Comparison of ENCODE assay signal across 1 mouse cellular context in the genomic region with DNA sequence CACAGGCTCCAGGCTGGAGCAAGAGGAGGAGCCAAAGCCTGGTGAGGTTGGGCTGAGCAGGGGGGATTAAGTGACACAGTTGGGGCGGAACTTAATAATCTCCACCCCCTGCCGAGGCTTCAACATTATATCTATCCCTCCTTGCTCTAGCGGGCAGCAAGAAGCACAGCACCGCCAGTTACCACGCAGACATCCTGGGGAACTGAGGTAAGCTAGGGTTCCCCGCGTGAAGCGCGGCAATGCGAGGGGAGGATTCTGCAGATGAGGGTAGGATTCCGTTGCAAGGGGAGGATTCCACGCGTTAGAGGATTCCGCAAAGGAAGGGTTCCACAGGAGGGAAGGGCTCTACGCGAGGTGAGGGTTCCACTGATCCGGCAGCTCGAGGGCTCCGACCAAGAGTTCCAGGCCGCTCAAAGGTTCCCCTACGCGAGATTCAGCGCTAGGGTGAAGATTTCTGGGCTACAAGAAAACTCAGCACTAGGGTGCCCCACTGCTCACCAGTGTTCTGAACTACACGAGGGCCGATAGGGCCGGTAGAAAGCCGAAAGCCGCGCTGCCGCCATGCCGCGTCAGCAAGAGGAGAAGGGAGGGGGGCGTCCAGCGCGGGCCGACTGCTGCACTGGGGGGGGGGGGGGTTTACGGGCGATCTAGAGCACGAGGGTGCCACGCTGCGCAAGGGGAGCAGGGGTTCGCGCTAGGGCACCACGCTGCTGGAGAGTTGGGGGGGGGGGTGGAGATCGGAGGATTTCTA.
TF ChIP-seq lines count a peak whose summit lies in the region.

No protein-coding gene starts in this region.

TF ChIP-seq in CH12.LX, 34 proteins besides CTCF, POLR2A, EP300 and RAD21 (continued from another document):
- 0 out of 2 replicates have a peak, but pooled peaks have one; percentile 35 for TF ChIP-seq SIN3A (IDR thresholded peaks at IDR 0.05; ENCODE audit: low read length)
- no peak for TF ChIP-seq SMC3 (IDR thresholded peaks at IDR 0.05; ENCODE audit: low read depth, low read length)
- peak; percentile 26; the same call in 1 of the 2 replicates for TF ChIP-seq MXI1 (IDR thresholded peaks at IDR 0.05; ENCODE audit: low read depth, low read length)
- TF ChIP-seq MAFK (IDR thresholded peaks at IDR 0.05; ENCODE audit: insufficient replicate concordance, low read length), result no peak
- no peak for TF ChIP-seq JUN (IDR thresholded peaks at IDR 0.05; ENCODE audit: insufficient read depth, low read depth, low read length)
- no peak for TF ChIP-seq KAT2A (IDR thresholded peaks at IDR 0.05; ENCODE audit: insufficient replicate concordance, low read length)
- TF ChIP-seq TBP (conservative IDR thresholded peaks at IDR 0.05; ENCODE audit: low read depth, low read length), result peak; percentile 90
- peak; percentile 11; the same call in 1 of the 2 replicates for TF ChIP-seq HCFC1 (IDR thresholded peaks at IDR 0.05; ENCODE audit: low read depth, low read length)
- no peak for TF ChIP-seq IRF4 (IDR thresholded peaks at IDR 0.05; ENCODE audit: low read depth, low read length)
- TF ChIP-seq E2F4 (IDR thresholded peaks at IDR 0.05; ENCODE audit: insufficient replicate concordance, low read depth, low read length), result no peak
